Mouse (Mus musculus) bone marrow macrophage, adult 2 months (primary cell): Measurements from ENCODE around the gene Slc17a5. TPM values are rescaled to one million over a fixed set of nuclear protein-coding genes. Genes with fewer than 3 reads are reported as not detected.
A peak's percentile ranks its signal among the peaks of the same experiment; 100 is the strongest.

Experiments
- H3K27ac ChIP-seq: 2 replicates; pipeline ENCODE4 v1.5.1; 2012; ENCODE audit warnings: low read depth, low read length; ENCODE audit not compliant: insufficient read depth
- H3K4me1 ChIP-seq: 2 replicates; pipeline ENCODE4 v1.6.1; 2012; ENCODE audit warnings: low read length; ENCODE audit not compliant: control insufficient read depth, insufficient read depth
- H3K4me3 ChIP-seq: 2 replicates; pipeline ENCODE4 v1.5.1; 2012; ENCODE audit warnings: mild to moderate bottlenecking, low read length, moderate library complexity; ENCODE audit not compliant: insufficient read depth
- CTCF ChIP-seq: IDR thresholded peaks from 2 replicates; pipeline ENCODE4 v1.5.1; 2012; ENCODE audit warnings: low read depth, mild to moderate bottlenecking, low read length, moderate library complexity
- POLR2A ChIP-seq: IDR thresholded peaks from 2 replicates; pipeline ENCODE4 v1.6.1; 2012; ENCODE audit warnings: mild to moderate bottlenecking, low read depth, low read length, borderline replicate concordance
- polyA plus RNA-seq: library from polyadenylated mRNA; stranded (reverse); fragments of >200 nt; gene quantifications from 2 replicates; pipeline ENCODE4 v1.2.4, GENCODE M21; 2012; ENCODE audit not compliant: missing spikeins, insufficient read depth, insufficient read length

The Slc17a5 gene
- polyA plus RNA-seq, 1 experiment = 44.2 TPM

GRCm38 (mm10) chr9:78599927-78600326 is 12.1 kb upstream of the Slc17a5 start:
- Histone ChIP-seq H3K27ac (no peak overlapping the region), H3K4me1 (no peaks in the 10 kb centered on the region), H3K4me3 (no peak overlapping the region)
- TF ChIP-seq POLR2A (no peak), CTCF (no peak)

- TF ChIP-seq POLR2A (no peak), CTCF (no peak)
- Histone ChIP-seq H3K27ac (no peak overlapping the region), H3K4me1 (no peaks in the 10 kb centered on the region), H3K4me3 (no peak overlapping the region)
Measured at GRCm38 (mm10) chr9:78596834-78597233, 9.0 kb upstream of the Slc17a5 start.

GRCm38 (mm10) chr9:78595769-78596555 is 8.1 kb upstream of the Slc17a5 start:
- H3K4me3 ChIP-seq = no peak overlapping the region
- H3K27ac ChIP-seq = no peak overlapping the region
- TF ChIP-seq CTCF = no peak
- no peak for TF ChIP-seq POLR2A
- no peaks in the 10 kb centered on the region for H3K4me1 ChIP-seq

GRCm38 (mm10) chr9:78595257-78595656 is 7.4 kb upstream of the Slc17a5 start:
- no peak overlapping the region for H3K4me3 ChIP-seq
- TF ChIP-seq POLR2A (no peak), CTCF (no peak)
- H3K27ac ChIP-seq = no peak overlapping the region
- H3K4me1 ChIP-seq = peaks cover under 1% of the 10 kb centered on the region; the same call in 1 of the 2 replicates

- no peak overlapping the region for H3K27ac ChIP-seq
- peaks cover 29% of the 10 kb centered on the region for H3K4me1 ChIP-seq
- no peak overlapping the region for H3K4me3 ChIP-seq
- TF ChIP-seq POLR2A (no peak), CTCF (no peak)
Measured at GRCm38 (mm10) chr9:78590471-78590870, 2.6 kb upstream of the Slc17a5 start.

- TF ChIP-seq CTCF (no peak), POLR2A (peak; percentile 64; the same call in 1 of the 2 replicates)
- Histone ChIP-seq H3K27ac (peak overlapping the region; percentile 100), H3K4me3 (peak overlapping the region; percentile 63), H3K4me1 (peaks cover 29% of the 10 kb centered on the region)
Measured at GRCm38 (mm10) chr9:78588411-78589033, 681 bp upstream of the Slc17a5 start.

- H3K27ac ChIP-seq = peak overlapping the region; percentile 73
- peak overlapping the region; percentile 85 for H3K4me3 ChIP-seq
- H3K4me1 ChIP-seq = peaks cover 34% of the 10 kb centered on the region
- TF ChIP-seq POLR2A = no peak
Measured at GRCm38 (mm10) chr9:78587218-78587883, 490 bp downstream of the Slc17a5 start.

GRCm38 (mm10) chr9:78579644-78580396 is 8.0 kb downstream of the Slc17a5 start:
- peaks cover 21% of the 10 kb centered on the region for H3K4me1 ChIP-seq
- no peak overlapping the region for H3K27ac ChIP-seq
- H3K4me3 ChIP-seq = no peak overlapping the region
- no peak for TF ChIP-seq CTCF
- TF ChIP-seq POLR2A = no peak

- peak overlapping the region; percentile 35; the same call in 1 of the 2 replicates for H3K27ac ChIP-seq
- H3K4me1 ChIP-seq = peaks cover 21% of the 10 kb centered on the region
- no peak overlapping the region for H3K4me3 ChIP-seq
- no peak for TF ChIP-seq CTCF
- no peak for TF ChIP-seq POLR2A
Measured at GRCm38 (mm10) chr9:78578824-78579223, 9.0 kb downstream of the Slc17a5 start.
